50 mouse cellular contexts compared by ENCODE assay signal in genomic region chr5:72640072-72640471, GRCm38 (mm10). TPM values are rescaled to one million over a fixed set of nuclear protein-coding genes. Genes with fewer than 3 reads are reported as not detected.
"Had no signal": no experiment of that assay in that cellular context is flagged by ENCODE, and none has a peak within 500 bp of the region (broad histone marks: within the 10 kb centered on the region; RNA-seq: fewer than 3 reads in every experiment).

No protein-coding gene starts in this region.

- H3K4me3 ChIP-seq: heart, embryonic 10.5 days; heart, embryonic 12.5 days; heart, embryonic 13.5 days; heart, embryonic 15.5 days; hindbrain, embryonic 10.5 days; hindbrain, embryonic 12.5 days; hindbrain, embryonic 13.5 days; hindbrain, embryonic 15.5 days; kidney, embryonic 15.5 days; layer of hippocampus, adult 2 months; left cerebral cortex, adult 2 months had no signal

- DNase-seq: heart, postnatal 10 days; heart, postnatal 14 days; heart, postnatal 36 days; heart, postnatal 4 days; kidney, adult 11 months; kidney, adult 18-20 months; kidney, adult 2 months; kidney, adult 8-10 months; kidney, adult 9 months; kidney, postnatal 10 days; kidney, postnatal 14 days; kidney, postnatal 25 days; kidney, postnatal 36 days; kidney, postnatal 4 days; layer of hippocampus, adult 9-11 months; layer of hippocampus, postnatal 36 days had no signal

- ATAC-seq: hindbrain, embryonic 16.5 days; hindbrain, postnatal 0 days; inflammation-experienced regulatory T-cells, adult 6 months had no signal

- H3K4me2 ChIP-seq: heart, embryonic 11.5 days; heart, embryonic 12.5 days; heart, embryonic 13.5 days; heart, embryonic 15.5 days; hindbrain, embryonic 12.5 days; hindbrain, embryonic 13.5 days; hindbrain, embryonic 14.5 days; hindbrain, embryonic 15.5 days; kidney, embryonic 15.5 days had no signal

- H3K36me3 ChIP-seq: heart, embryonic 10.5 days; heart, embryonic 12.5 days; heart, embryonic 13.5 days; heart, embryonic 15.5 days; hindbrain, embryonic 10.5 days; hindbrain, embryonic 12.5 days; hindbrain, embryonic 13.5 days; hindbrain, embryonic 15.5 days; kidney, embryonic 15.5 days had no signal

- H3K9me3 ChIP-seq: heart, embryonic 10.5 days; heart, embryonic 12.5 days; heart, embryonic 13.5 days; heart, embryonic 15.5 days; hindbrain, embryonic 10.5 days; hindbrain, embryonic 12.5 days; hindbrain, embryonic 13.5 days; hindbrain, embryonic 15.5 days; kidney, embryonic 15.5 days had no signal

- H3K9ac ChIP-seq: heart, embryonic 12.5 days; heart, embryonic 13.5 days; heart, embryonic 15.5 days; hindbrain, embryonic 12.5 days; hindbrain, embryonic 13.5 days; hindbrain, embryonic 14.5 days; hindbrain, embryonic 15.5 days; kidney, embryonic 15.5 days had no signal

- H3K27ac ChIP-seq: heart, embryonic 10.5 days; heart, embryonic 13.5 days; heart, embryonic 15.5 days; hindbrain, embryonic 10.5 days; hindbrain, embryonic 12.5 days; hindbrain, embryonic 13.5 days; hindbrain, embryonic 14.5 days; hindbrain, embryonic 15.5 days; hindbrain, postnatal 0 days; kidney, embryonic 15.5 days; kidney, postnatal 0 days; layer of hippocampus, adult 2 months; left cerebral cortex, adult 2 months had no signal

- H3K27me3 ChIP-seq: hindbrain, embryonic 15.5 days; kidney, embryonic 15.5 days had no signal

- H3K4me1 ChIP-seq: heart, embryonic 10.5 days; heart, embryonic 12.5 days; heart, embryonic 13.5 days; heart, embryonic 15.5 days; hindbrain, embryonic 10.5 days; hindbrain, embryonic 12.5 days; hindbrain, embryonic 13.5 days; hindbrain, embryonic 15.5 days; kidney, embryonic 15.5 days had no signal

RNA-seq across cellular contexts. Expression of gene Cnga1, which starts 4.0 kb away (rescaled TPM):
- total RNA-seq: heart, adult 8-10 months; heart, postnatal 10 days; heart, postnatal 25 days; heart, postnatal 36 days; heart, postnatal 4 days; hindbrain, postnatal 0 days; layer of hippocampus, adult 18-20 months; layer of hippocampus, adult 2 months; layer of hippocampus, adult 8-10 months; layer of hippocampus, postnatal 10 days; layer of hippocampus, postnatal 14 days; layer of hippocampus, postnatal 25 days; layer of hippocampus, postnatal 36 days; left cerebral cortex, adult 18-20 months; left cerebral cortex, adult 2 months had no signal
- polyA plus RNA-seq: heart, embryonic 10.5 days; heart, embryonic 11.5 days; heart, embryonic 12.5 days; heart, embryonic 13.5 days; heart, embryonic 14.5 days; heart, embryonic 15.5 days; heart, embryonic 16.5 days; heart, postnatal 0 days; hindbrain, embryonic 10.5 days; hindbrain, embryonic 11.5 days; hindbrain, embryonic 12.5 days; hindbrain, embryonic 13.5 days; hindbrain, embryonic 14.5 days; hindbrain, embryonic 15.5 days; hindbrain, embryonic 16.5 days; hindbrain, postnatal 0 days; intestine, embryonic 14.5 days; kidney, adult 2 months; kidney, embryonic 14.5 days; kidney, embryonic 15.5 days; kidney, embryonic 16.5 days; large intestine, adult 2 months had no signal

RNA-seq across cellular contexts. Expression of gene Nipal1, which starts 7.5 kb away (rescaled TPM):
- total RNA-seq: heart, adult 8-10 months; heart, postnatal 10 days; heart, postnatal 25 days; heart, postnatal 36 days; layer of hippocampus, adult 18-20 months; layer of hippocampus, adult 2 months; layer of hippocampus, adult 8-10 months; layer of hippocampus, postnatal 10 days; layer of hippocampus, postnatal 14 days; layer of hippocampus, postnatal 25 days; layer of hippocampus, postnatal 36 days; left cerebral cortex, adult 18-20 months; left cerebral cortex, adult 2 months had no signal
- polyA plus RNA-seq: heart, embryonic 12.5 days; heart, embryonic 14.5 days; heart, postnatal 0 days had no signal

RNA-seq across cellular contexts. Expression of gene Gm5868, which starts 52.7 kb away (rescaled TPM):
- total RNA-seq: heart, adult 8-10 months; heart, postnatal 10 days; heart, postnatal 14 days; heart, postnatal 25 days; heart, postnatal 36 days; heart, postnatal 4 days; hematopoietic stem cell, adult 5-6 weeks; left cerebral cortex, adult 18-20 months had no signal
- polyA plus RNA-seq: heart, embryonic 12.5 days; heart, embryonic 13.5 days; heart, postnatal 0 days; inflammation-experienced regulatory T-cells, adult 6 months; large intestine, adult 2 months had no signal

RNA-seq across cellular contexts. Expression of gene Zar1, which starts 59.0 kb away (rescaled TPM):
- total RNA-seq: heart, adult 8-10 months; heart, postnatal 10 days; heart, postnatal 14 days; heart, postnatal 25 days; heart, postnatal 36 days; heart, postnatal 4 days; hematopoietic stem cell, adult 5-6 weeks; layer of hippocampus, adult 18-20 months; layer of hippocampus, adult 8-10 months; layer of hippocampus, postnatal 36 days; left cerebral cortex, adult 18-20 months had no signal
- polyA plus RNA-seq: heart, embryonic 14.5 days; heart, postnatal 0 days; inflammation-experienced regulatory T-cells, adult 6 months; intestine, embryonic 14.5 days; large intestine, adult 2 months had no signal
